Mouse (Mus musculus): ENCODE results near the gene Rgcc. TPM values are rescaled to one million over a fixed set of nuclear protein-coding genes. Genes with fewer than 3 reads are reported as not detected.
A peak's percentile ranks its signal among the peaks of the same experiment; 100 is the strongest.

The Rgcc gene
- total RNA-seq, 4 experiments from 2014 or later: 32.2 to 35.0 (median 33.7) TPM

- DNase-seq (ENCODE audit: low spot score in 2 of 2): no peak
Measured at GRCm38 (mm10) chr14:79279494-79279893, 22.0 kb downstream of the Rgcc start.

- no peak for DNase-seq (ENCODE audit: low spot score in 2 of 2)
Measured at GRCm38 (mm10) chr14:79278927-79279326, 22.5 kb downstream of the Rgcc start.

GRCm38 (mm10) chr14:79277922-79278321 is 23.5 kb downstream of the Rgcc start:
- DNase-seq (ENCODE audit: low spot score in 2 of 2): no peak

GRCm38 (mm10) chr14:79275870-79276395 is 25.5 kb downstream of the Rgcc start:
- DNase-seq (ENCODE audit: low spot score in 2 of 2): no peak

DNA sequence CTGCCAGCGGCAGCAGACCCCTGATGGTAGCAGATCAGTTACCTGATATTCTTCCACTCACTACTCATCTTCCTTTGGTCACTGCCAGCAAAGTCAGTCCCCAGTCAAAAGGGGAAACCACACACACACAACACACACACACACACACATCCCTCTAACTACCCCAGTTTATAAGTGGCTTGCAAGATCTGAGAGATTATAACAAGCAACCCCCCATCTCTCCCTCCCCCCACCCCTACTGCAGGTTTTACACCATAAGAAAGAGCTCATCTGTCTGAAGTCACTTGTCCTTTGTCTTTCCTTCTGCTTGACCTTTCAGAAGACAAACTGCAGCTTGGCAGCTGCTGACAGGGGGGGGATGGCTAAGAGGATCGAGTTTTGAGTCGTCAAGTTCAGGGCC is 26.0 kb downstream of the Rgcc start:
- no peak for DNase-seq (ENCODE audit: low spot score in 2 of 2)

DNA sequence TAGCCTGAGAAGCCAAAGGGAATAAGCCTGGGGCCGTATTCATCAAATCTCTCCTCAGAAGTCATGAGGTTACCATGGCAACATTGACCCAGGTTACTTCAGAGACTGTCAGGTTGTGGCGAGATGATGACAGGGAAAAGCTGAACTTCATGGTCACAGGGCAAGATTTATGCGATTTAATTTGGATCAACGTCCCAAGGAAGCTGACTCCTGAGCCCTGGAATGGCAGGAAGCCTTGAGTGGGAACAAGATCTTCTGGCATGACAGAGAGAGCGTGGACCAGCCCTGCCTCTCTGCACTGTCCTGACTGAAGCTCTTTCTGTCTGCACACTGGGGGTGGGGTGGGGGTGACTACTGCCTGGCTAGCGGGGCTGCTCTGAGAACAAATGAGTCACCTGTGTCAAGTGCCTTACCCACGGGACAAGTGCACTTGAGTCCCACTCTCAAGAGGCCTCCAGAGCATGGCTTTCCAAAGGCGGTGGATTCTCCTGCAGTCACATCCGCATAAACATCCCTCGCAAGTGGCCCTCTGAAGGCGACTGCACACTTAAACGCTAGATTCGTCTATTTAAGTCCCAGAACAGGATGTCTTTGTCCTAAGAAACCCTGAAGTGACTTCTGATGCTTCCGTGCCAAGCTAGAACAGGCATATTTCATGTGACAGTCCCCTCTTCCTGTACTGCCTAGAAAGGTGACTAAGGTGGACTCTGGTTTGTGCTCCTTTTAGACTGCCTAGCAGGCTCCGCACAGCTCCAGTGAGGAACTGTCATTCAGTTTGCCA is 27.6 kb downstream of the Rgcc start:
- DNase-seq (ENCODE audit: low spot score in 2 of 2): no peak

- no peak for DNase-seq (ENCODE audit: low spot score in 2 of 2)
Measured at GRCm38 (mm10) chr14:79272991-79273390, 28.5 kb downstream of the Rgcc start.

DNA sequence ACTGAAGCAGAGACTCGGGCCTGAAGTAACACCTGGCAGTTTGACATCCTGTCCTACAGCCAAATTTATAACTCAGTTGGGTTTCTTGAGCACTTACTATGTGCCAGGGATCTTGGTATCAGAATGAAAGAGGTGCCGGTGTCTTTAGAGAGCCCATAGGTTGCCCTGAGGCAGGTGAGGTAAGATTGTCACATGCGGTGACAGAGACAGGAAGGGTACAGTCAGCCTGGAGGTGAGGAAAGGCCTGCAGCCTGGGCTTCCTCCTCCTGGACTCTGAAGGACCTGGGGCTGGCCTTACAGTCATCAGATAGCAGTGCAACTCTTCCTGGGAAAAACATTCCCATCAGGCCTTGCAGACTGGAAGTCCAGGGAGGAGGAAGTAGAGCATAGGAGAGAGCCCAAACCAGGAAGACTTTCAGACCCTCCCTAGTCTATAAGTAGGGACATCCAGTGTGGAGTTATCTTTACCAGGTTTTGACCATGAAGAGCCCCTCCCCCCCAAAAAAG is 29.2 kb downstream of the Rgcc start:
- no peak for DNase-seq (ENCODE audit: low spot score in 2 of 2)

DNA sequence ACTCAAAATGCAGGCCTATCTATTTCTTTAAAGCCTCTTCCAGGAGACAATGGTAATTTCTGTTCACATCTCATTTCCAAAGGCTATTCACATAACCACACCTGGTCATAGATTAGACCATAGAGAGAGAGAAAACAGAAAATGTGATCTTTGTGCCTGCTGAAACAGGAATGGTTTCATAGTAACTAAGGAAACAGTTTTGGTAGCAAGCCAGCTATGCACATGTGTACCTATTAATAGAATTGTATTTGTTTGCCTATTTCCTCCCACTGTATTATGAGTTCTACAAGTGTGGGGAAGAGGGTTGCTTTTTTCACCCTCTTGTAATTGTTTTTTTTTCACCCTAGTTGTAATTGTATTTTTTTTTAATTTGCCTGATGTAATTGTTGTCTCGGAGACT is 31.9 kb downstream of the Rgcc start:
- no peak for DNase-seq (ENCODE audit: low spot score in 2 of 2)

DNA sequence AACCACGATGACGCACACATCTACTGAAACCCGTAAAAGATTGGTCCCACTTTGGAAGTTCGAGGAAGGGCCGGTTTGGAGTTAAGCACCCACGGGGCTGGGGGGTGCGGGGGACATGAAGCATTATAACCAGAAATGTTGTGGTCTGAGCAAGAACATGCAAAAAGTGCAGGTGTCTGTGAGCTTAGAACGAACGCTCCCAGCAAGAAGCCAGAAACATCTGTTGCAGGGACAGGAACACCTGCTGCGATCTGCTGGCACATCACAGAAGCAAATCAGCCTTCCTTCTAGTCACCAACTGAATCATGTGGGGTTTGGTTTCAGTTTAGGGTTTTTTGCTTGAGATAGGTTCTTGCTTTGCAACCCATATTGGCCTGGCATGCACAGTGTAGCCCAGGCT is 33.6 kb downstream of the Rgcc start:
- DNase-seq (ENCODE audit: low spot score in 2 of 2): no peak

DNA sequence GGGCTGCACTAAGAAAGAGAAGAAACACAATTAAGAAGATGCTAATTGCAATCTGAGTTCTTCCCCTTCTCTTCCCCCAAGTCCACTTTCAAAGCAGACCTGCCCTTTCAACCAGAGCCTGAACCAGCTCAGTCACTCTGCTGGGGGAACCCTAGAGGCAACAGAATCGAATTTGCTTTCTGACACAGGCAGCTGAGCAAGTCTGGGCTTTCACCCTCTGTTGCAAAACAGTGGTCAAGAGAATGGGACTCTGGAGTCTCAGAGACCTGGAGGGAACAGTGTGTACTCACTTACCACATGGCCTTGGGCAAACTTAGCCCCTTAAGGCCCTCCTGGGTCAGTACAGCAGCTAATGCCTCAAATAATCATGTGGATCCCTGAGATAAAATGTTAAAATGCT is 34.1 kb downstream of the Rgcc start:
- no peak for DNase-seq (ENCODE audit: low spot score in 2 of 2)

GRCm38 (mm10) chr14:79266408-79266807 is 35.0 kb downstream of the Rgcc start:
- no peak for DNase-seq (ENCODE audit: low spot score in 2 of 2)

DNA sequence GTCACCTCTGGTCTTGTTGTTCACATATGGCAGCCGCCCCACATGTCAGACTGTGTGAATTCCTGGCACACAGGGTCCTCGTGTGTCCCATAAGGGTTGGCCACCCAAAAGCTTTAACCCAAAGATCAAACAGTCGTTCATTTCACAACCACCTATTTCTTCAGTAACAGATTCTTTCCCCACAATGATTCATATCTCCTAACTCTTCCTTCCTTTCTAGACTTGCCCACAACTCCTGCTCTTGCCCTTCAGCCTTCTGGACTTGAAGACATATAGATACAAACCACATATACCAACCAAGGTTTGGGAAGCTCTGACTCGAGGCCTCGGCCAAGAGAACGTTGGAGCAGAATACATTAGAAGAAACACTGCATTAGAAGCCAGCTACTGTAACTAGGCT is 35.7 kb downstream of the Rgcc start:
- no peak for DNase-seq (ENCODE audit: low spot score in 2 of 2)

GRCm38 (mm10) chr14:79263321-79263720 is 38.1 kb downstream of the Rgcc start:
- no peak for DNase-seq (ENCODE audit: low spot score in 2 of 2)

- peak in 1 of 2 experiments; percentile 53 for DNase-seq (ENCODE audit: low spot score in 2 of 2)
Measured at GRCm38 (mm10) chr14:79262677-79263076, 38.8 kb downstream of the Rgcc start.

- no peak for DNase-seq (ENCODE audit: low spot score in 2 of 2)
Measured at GRCm38 (mm10) chr14:79259062-79259779, 42.2 kb downstream of the Rgcc start.

DNA sequence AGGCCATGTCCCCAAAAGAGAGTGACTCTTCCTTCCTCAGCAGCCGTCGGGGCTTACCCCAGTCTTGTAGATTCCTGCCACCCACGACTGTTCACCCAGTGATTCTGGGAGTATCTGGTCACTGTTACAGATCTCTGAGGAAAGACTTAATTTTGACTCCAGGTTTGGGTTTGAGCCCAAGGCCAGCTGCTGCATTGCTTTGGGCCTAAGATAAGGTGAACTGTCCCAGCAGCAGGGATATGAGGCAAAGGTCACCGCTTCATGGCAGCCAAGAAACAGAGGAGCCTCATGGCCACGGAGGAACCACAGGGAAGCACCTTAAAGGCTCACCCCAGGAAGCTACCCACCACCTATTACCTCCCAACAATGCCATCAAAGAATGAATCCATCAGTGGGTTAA is 44.8 kb downstream of the Rgcc start:
- no peak for DNase-seq (ENCODE audit: low spot score in 2 of 2)

DNA sequence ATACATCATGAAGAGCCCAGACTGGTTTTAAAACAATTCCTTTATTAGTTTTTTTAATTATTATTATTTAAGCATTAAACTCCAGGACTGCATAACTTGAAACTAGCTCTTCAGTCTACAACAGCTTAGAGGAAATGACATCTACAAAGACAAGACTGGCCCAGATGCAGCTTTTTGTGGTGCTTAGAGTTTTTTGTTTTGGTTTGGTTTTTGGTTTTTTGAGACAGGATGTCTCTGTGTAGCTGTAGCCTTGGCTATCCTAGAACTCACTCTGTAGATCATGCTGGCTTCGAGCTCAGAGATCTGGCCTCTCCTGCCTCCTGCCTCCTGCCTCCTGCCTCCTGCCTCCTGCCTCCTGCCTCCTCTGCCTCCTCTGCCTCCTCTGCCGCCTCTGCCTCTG is 45.7 kb downstream of the Rgcc start:
- DNase-seq (ENCODE audit: low spot score in 2 of 2): no peak

- DNase-seq (ENCODE audit: low spot score in 2 of 2): no peak
Measured at GRCm38 (mm10) chr14:79251727-79252285, 49.6 kb downstream of the Rgcc start.

DNA sequence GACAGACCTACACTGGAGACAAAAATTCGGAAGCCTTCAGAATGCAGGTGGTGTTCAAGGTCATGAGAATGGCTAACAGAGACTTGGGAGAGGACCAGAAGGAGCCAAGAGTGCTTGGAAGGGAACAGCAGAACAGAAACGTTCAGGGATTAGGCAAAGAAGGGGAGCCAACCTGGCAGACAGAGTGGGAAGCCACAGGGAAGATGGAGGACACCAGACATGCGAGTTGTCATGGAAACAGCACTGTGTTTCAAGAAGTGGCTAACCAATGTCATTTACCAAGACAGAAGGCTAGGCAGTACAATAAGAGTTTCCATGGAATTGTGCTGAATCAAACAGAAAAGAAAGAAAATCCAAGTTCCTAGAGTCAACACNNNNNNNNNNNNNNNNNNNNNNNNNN is 56.9 kb downstream of the Rgcc start:
- DNase-seq (ENCODE audit: low spot score in 2 of 2): no peak

- no peak for DNase-seq (ENCODE audit: low spot score in 2 of 2)
Measured at GRCm38 (mm10) chr14:79243038-79243883, 58.2 kb downstream of the Rgcc start.

All from left cerebral cortex, adult 8-10 months (tissue).